Mouse (Mus musculus): ENCODE measurements around the gene Lrrc8b.

Gene Lrrc8b

GRCm38 (mm10) chr5:105415198-105415791 lies at the start of gene Lrrc8b:
Gene Lrrc8b, plus strand, starts transcription at chr5:105415775.
- peak; percentile 86 for DNase-seq

GRCm38 (mm10) chr5:105381482-105381881 lies 34.1 kb upstream of the Lrrc8b start:
- DNase-seq: no peak

DNA sequence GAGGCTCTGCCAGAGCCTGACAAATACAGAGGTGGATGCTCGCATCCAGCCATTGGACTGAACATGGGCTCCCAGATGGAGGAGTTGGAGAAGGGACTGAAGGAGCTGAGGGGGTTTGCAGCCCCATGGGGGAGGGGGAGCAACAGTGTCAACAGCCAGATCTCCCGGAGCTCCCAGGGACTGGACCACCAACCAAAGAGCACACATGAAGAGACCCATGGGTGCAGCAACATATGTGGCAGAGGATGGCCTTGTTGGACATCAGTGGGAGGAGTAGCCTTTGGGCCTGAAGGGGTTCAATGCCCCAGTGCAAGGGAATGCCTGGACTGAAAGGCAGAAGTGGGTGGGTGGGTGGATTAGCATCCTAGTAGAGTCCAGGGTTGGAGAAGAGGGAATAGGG lies 25.2 kb upstream of the Lrrc8b start:
- DNase-seq: no peak

DNA sequence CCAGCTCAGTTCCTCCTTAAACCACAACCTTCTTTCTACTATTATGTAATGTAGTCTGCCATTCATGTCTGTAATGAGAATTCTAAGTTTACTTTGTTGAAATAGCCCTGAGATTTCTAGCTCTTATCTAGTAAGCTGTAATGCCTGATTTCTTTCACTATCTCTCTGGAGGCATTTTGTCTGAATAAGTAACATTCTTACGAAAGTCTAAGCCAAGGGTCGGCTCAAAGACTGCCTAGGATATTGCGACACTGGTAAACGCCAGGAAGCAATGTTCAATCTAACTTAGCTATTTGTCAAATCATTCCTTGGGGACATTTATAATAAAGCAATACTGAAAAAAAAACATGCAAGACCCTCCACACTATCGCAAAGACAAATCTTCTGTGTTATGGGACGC lies 21.8 kb upstream of the Lrrc8b start:
- DNase-seq: no peak

GRCm38 (mm10) chr5:105395188-105395587 lies 20.4 kb upstream of the Lrrc8b start:
- no peak for DNase-seq

GRCm38 (mm10) chr5:105398966-105399365 lies 16.6 kb upstream of the Lrrc8b start:
- DNase-seq: no peak

DNA sequence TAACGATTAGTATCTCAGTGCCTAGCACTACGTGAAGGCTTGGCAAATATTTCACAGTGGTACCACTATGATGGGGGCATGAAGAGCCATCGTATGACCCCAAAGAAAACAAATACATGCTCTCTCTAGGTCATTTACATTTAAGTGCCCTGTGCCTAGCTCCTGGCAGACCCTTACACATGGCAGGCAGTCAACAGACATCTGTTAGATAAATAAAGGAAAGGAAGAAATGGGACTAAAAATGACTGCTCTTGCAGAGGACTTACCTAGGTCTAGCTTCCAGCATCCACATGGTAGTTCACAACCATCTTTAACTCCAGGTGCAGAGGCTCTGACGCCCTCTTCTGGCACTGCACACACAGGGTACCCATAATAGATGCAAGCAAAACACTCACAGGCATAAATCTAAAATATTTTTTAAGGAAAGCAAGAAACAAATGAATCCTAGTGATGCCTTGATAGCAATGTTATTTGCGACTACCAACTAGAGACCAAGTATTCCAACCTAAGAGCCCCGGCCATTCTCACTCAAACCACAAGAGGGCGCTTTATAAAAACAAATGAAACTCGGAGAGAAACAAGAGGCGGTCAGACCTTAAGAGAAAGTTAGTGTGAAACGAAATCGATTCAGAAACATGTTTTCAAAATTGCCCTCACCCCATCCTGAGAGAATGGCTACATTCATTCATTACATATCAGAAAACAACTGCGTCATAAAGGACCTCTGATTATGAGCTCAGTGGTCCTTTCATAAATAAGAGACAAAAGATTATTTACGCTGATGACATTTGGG lies 15.7 kb upstream of the Lrrc8b start:
- peak; percentile 83 for DNase-seq

DNA sequence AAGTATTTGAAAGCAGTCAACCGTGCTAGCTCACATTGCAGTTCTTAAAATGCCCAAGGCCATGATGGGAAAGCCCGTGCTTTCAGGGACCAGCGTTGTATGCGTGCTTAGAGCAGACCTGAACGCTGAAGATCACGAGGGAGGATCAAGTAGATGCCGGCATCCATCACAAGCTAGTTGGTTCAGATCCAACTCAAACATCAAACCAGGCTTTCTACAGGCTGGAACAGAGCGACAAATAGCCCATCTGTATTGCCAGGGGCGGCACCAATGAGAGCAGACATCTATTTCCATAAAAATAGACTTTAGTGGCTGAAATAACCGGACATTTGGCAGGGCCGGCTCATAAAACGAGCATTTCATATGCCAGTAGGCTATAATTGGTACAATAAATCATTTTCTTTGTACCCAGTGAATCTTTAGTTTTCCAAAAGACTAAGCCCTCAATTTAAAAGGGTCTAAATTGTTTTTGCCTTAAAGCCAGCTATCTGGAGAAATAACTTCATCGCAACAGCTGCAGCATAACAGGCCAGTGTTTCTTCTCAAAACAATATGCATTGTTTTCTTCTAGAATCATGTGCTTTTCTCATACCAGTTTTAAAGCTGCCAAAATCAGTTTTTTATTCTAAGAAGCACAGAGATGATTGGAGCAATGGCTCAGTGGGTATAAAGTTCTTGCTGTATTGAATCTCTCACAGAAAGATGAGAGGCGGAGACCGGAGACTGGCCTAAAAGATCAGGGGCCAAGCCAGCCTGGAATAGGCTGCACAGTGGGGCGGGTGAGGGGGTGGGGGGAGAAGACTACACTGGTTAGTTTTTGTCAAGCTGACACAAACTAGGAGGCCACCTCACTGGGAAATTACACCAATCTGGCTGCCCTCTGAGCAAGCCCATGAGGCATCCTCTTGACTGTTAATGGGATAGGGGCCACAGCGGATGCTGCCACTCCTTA lies 14.9 kb upstream of the Lrrc8b start:
- DNase-seq: no peak

GRCm38 (mm10) chr5:105401536-105401935 lies 14.0 kb upstream of the Lrrc8b start:
- no peak for DNase-seq

DNA sequence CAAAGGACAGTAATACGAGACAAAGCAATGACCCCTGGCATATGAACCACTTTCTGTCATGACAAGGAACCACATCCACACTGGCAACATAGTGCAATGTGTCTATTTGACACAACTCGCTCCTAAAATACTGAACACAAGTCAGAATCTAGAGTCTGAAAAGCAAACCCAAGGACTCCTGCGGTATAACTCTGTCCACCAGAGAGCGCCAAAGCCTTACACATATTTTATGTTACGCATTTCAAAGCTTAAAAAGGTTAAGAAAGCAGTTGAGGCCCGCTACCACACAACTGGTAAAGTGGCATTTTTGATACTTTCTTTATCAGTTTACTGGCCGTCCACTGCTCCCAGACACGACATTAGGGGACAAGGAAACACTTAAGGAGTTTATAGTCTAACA lies 10.6 kb upstream of the Lrrc8b start:
- peak; percentile 82 for DNase-seq

DNA sequence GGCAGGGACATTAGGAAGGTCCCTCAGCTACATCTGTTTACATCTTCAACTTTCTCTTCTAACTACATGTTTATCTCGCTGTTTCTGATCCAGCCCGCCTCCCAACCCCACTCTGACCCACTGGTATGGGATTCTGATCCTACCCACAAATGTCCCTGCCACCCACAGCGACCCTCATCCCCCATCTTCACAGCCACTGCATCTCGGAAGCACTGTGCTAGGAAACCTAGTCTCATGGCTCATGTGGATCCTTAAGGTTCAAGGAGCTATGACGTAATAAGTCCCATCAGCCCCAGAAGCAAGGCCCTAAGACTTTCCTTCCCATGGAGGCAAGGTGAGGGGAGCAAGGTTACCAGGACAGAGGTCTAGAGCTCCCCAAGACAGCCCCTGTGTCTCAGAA lies 7.9 kb upstream of the Lrrc8b start:
- DNase-seq: no peak

DNA sequence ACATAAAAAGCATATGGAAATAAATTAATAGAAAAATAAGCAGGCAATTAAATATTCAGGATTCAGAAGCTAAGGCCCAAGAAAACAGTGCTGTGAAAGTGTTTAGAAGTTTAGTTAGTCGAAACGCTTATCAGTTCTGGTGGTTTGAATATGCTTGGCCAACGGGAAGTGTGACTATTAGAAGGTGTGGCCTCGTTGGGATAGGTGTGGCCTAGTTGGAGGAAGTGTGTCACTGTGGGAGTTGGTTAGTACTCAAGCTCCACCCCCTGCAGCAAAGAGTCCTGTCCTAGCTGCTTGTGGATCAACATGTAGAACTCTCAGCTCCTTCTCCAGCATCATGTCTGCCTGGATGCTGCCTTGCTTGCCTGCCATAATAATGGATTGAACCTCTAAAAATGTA lies 6.5 kb upstream of the Lrrc8b start:
- no peak for DNase-seq

DNA sequence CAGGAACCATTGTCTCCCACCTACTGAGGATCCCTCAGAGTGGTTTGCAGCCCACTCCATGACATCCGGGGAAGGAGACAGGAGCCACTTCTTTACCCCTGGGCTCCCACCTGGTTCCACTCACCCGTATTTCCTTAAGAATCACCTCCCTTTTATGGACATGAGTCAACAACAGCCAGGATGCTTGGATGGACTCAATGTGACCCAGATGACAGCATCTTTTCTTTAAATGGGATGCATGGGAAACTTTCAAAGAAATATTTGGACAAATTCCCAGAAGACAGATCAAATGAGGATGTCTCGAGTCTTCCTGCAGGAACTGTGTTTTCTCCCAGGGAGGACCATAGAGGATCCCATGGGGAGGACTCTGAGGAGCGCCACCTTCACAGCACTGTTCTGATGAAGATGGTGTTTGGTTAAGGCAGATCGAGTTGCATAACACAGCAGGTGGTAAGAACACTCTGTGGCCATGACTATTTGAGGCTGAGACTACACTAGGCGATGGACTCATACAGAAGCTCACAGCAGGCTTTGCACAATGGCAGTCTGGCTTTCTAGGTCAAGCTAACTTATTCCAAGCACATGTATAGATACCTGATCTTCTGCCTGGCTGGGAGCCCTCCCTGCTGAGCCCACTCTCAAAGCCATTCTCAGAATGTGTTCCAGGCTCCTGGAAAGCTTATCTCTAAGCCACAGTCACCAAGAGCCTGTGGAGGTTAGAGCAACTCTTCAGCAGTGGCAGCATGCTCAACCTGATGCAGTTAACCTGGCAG lies 4.9 kb upstream of the Lrrc8b start:
- DNase-seq: no peak

DNA sequence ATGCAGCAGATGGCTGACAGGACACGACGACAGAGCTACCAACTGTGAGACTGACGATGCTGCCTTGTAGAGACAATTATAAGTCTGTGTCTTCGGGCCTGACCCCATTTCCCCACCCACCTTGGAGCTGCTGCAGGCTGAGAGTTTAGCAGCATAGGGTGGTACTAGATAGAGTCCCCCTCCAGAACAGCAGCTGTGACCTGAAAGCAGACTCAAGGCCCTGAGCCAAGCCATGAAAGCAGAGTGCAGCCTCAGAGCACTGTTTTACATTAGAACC lies 4.3 kb upstream of the Lrrc8b start:
- no peak for DNase-seq

DNA sequence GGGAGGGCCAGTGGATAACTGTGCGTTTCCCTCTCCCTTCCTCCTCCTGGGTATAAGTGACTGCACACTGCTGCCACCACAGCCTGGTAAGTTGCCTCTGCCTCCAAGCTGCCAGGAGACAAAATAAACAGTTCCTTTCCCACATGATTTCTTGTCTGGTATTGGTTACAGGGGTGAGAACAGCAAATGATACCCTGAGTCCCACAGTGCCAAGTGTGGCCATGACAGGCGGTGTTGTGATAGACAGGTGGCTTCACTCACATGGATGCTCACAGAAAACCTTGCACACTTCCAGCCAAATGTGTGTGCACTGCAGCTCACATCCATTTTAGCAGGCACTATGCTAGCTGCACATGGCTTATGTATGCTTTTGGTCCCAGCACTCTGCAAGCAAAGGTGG lies 3.8 kb upstream of the Lrrc8b start:
- DNase-seq: no peak

GRCm38 (mm10) chr5:105412634-105413033 lies 2.9 kb upstream of the Lrrc8b start:
- no peak for DNase-seq

DNA sequence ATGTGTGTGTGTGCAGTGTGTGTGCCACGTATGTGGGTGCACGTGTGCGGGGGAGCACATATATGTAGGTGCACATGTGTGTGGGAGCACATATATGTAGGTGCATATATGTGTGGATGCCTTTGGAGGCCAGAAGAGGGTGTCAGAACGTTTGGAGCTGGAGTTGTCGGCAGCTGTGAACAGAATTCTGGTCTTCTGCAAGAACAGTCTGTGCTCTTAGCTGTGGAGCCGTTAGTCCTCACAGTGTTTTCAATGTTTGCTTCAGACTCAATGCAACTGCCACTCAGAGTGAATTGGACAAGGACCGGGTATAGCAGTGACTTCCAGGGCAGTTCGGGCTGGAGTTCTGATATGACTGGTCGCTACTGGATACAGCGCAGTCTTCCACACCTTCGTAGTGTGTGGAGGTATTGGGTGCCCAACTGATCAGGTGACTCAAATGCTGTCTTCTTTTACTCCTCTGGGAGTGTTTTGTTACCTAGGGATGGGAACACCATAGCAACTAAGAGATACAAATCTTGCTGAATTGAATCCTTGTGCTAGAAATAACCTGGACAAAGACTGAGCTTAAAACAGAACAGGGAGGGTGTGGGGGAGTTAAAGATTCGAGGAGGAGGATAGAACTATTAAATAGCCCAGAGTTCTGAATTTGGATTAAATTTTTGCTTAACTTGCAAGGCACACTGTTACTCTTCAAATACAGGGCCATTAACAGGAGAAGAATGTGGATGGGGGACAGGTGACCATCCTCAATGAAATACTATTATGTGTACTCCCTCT lies 1.0 kb upstream of the Lrrc8b start:
- no peak for DNase-seq

DNA sequence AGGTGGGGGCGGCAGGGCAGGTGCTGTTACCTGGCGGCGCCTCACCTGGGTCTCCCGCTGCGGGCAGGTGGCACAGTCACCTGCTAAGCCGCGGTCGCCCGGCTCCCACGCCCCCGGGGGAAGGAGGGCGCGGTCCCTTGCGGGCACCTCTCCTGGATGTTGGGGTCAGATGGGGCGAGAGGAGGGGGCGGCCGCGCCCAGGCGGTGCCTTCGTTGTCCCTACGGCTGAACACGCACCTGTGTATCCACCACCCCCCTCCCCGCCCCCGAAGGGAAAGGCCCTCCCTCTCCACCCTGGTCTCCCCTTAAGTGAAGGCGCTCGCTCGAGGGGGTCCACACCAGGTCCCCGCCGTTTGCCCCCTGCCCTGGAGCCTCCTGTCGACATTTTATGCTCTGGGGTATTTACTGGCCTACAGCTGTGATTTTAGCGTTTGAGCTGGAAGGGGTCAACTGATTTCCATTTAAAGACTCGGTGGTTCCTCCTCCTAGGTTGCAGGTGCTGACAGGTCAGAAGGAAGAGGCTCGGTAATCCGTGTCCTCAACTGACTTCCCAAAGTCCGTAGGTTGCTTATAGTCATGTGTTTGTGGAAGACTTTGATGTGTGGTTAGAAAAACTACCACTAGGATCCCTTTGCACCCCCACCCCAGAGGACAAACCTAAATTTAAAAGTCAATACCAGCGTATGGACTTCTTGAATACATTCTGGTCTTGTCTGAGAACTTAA lies 538 bp downstream of the Lrrc8b start:
- peak; percentile 69 for DNase-seq

DNA sequence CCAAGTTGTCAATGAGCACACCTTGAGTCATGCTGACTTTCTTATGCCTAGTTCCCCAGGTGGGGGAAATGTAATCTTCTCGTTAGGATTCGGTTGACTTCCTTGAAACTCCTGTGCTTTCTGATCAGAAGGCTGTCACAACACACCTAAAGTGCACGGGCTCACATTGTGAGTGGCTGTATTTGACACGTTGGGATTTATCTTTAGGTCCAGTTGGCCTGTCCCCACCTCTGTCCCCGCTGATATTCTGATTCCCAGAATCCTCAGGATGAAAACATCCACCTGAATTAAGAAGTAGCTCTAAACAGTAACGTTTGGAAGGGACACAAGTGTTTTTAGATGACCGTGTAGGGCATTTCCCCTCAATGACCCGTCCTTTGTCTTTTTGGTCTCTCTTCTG lies 1.6 kb downstream of the Lrrc8b start:
- no peak for DNase-seq

DNA sequence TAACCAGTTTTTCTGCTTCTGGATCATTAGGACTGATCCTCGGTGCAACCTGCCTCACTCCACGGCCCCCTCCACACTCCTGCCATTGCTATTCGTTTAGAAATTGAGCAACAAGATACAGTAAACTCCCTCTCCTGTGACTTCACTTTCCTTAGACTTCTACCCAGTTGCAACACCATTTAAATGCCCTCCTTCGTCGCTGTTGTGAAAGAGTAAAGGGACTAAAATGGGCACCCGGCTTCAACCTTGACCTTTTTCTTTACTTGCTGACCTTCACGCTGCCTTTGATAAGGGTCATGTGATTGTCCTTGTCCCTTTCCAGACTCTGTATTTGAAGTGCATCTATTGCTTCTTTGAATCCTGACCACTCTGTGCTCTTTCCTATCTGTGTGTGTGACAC lies 2.8 kb downstream of the Lrrc8b start:
- DNase-seq: no peak

- DNase-seq: peak; percentile 67
Measured at GRCm38 (mm10) chr5:105418851-105419250, 3.3 kb downstream of the Lrrc8b start.

- no peak for DNase-seq
Measured at GRCm38 (mm10) chr5:105425587-105425986, 10.0 kb downstream of the Lrrc8b start.
